Mouse (Mus musculus): ENCODE measurements around the gene Syne4.

- TF ChIP-seq CTCF (IDR thresholded peaks at IDR 0.05; ENCODE audit: insufficient read depth, low read length) (no peak), POLR2A (IDR thresholded peaks at IDR 0.05; ENCODE audit: borderline replicate concordance, extremely low read depth, low read depth, low read length) (no peak)
These were observed 44.8 kb downstream of the Syne4 start for GRCm38 (mm10) chr7:30359276-30359865.

Data from lung, adult 2 months (tissue).